Mouse (Mus musculus) hindbrain, embryonic 14.5 days (tissue): ENCODE measurements around the gene Cat. TPM values are rescaled to one million over a fixed set of nuclear protein-coding genes. Genes with fewer than 3 reads are reported as not detected.

Experiments
- ATAC-seq: fragments of 200-750 bp; cut with Nextera tagmentation; 2 replicates; pipeline ENCODE4 v1.8.0; 2017; ENCODE audit warnings: moderate number of reproducible peaks, mild to moderate bottlenecking, moderate TSS enrichment, moderate library complexity; ENCODE audit not compliant: low FRiP score
- DNase-seq: peaks from one replicate; pipeline ENCODE4 v3.0.0-alpha.2; 2015; ENCODE audit warnings: low spot score
- H3K27ac ChIP-seq: fragments of 300-500 bp; sonication (generic); 2 replicates; pipeline ENCODE4 v1.5.1; 2014; ENCODE audit warnings: mild to moderate bottlenecking, moderate library complexity
- H3K27me3 ChIP-seq: fragments of 300-500 bp; sonication (generic); 2 replicates; pipeline ENCODE4 v1.6.1; 2014; ENCODE audit warnings: mild to moderate bottlenecking, low read length, mixed read lengths; ENCODE audit not compliant: control insufficient read depth, insufficient read depth
- H3K36me3 ChIP-seq: fragments of 300-500 bp; sonication (generic); replicated peaks from 2 replicates; pipeline ENCODE4 v1.6.1; 2014; ENCODE audit not compliant: control insufficient read depth, insufficient read depth
- H3K4me1 ChIP-seq: fragments of 300-500 bp; sonication (generic); replicated peaks from 2 replicates; pipeline ENCODE4 v1.6.1; 2014; ENCODE audit warnings: antibody characterized with exemption, low read length, mixed read lengths; ENCODE audit not compliant: control insufficient read depth, insufficient read depth
- H3K4me2 ChIP-seq: fragments of 300-500 bp; sonication (generic); replicated peaks from 2 replicates; pipeline ENCODE4 v1.6.1; 2014; ENCODE audit warnings: mild to moderate bottlenecking, moderate library complexity
- H3K4me3 ChIP-seq: fragments of 300-500 bp; sonication (generic); replicated peaks from 2 replicates; pipeline ENCODE4 v1.5.1; 2014; ENCODE audit warnings: mild to moderate bottlenecking, low read length
- H3K9ac ChIP-seq: fragments of 300-500 bp; sonication (generic); 2 replicates; pipeline ENCODE4 v1.6.1; 2014
- H3K9me3 ChIP-seq: fragments of 300-500 bp; sonication (generic); 2 replicates; pipeline ENCODE4 v1.6.1; 2016; ENCODE audit warnings: low read length; ENCODE audit not compliant: control insufficient read depth
- WGBS: fragments of 180-500 bp; shearing (Covaris S2); extraction: QIAGEN DNeasy Blood & Tissue Kit; methylation state at CpG from one replicate; pipeline ENCODE4 v1.1.7; 2014; 5-methylcytosine and 5-hydroxymethylcytosine counted together
- polyA plus RNA-seq: library from polyadenylated mRNA; unstranded; fragments of >200 nt; fragmentation: Nextera tagmentation; extraction: Ambion mirVana; gene quantifications from 2 replicates; pipeline ENCODE4 v1.2.1, GENCODE M21; 2014

Cat gene
- polyA plus RNA-seq, 1 experiment from 2014 or later = 102 TPM

- ATAC-seq (no peak), DNase-seq (no peak)
- no peaks in the 10 kb centered on the region for H3K27me3 ChIP-seq
- H3K9ac ChIP-seq = no peak overlapping the region
- no peaks in the 10 kb centered on the region for H3K4me1 ChIP-seq
- no peak overlapping the region for H3K4me3 ChIP-seq
- H3K36me3 ChIP-seq = peaks cover 75% of the 10 kb centered on the region
- H3K27ac ChIP-seq = no peak overlapping the region
- 92% methylated on average over 5 of the region's 5 CpGs for WGBS
- no peaks in the 10 kb centered on the region for H3K9me3 ChIP-seq
- no peak overlapping the region for H3K4me2 ChIP-seq
Measured at GRCm38 (mm10) chr2:103462746-103463145, 22.2 kb downstream of the Cat start.

GRCm38 (mm10) chr2:103461743-103462142 lies 23.2 kb downstream of the Cat start:
- H3K9ac ChIP-seq = no peak overlapping the region
- H3K27ac ChIP-seq = peak overlapping the region; percentile 28; the same call in 1 of the 2 replicates
- H3K4me1 ChIP-seq = no peaks in the 10 kb centered on the region
- WGBS = 57% methylated on average over 9 of the region's 9 CpGs
- DNase-seq = no peak
- no peak overlapping the region for H3K4me3 ChIP-seq
- H3K27me3 ChIP-seq = no peaks in the 10 kb centered on the region
- no peak for ATAC-seq
- H3K36me3 ChIP-seq = peaks cover 65% of the 10 kb centered on the region
- H3K4me2 ChIP-seq = no peak overlapping the region
- no peaks in the 10 kb centered on the region for H3K9me3 ChIP-seq

GRCm38 (mm10) chr2:103461210-103461609 lies 23.8 kb downstream of the Cat start:
- DNase-seq (no peak), ATAC-seq (no peak)
- Histone ChIP-seq H3K4me1 (no peaks in the 10 kb centered on the region), H3K27me3 (no peaks in the 10 kb centered on the region), H3K4me3 (no peak overlapping the region), H3K27ac (peak overlapping the region; percentile 28), H3K9me3 (no peaks in the 10 kb centered on the region), H3K4me2 (no peak overlapping the region), H3K36me3 (peaks cover 64% of the 10 kb centered on the region), H3K9ac (0 out of 2 replicates have a peak overlapping the region, but pooled peaks have one; percentile 3)
- 82% methylated on average over 8 of the region's 8 CpGs for WGBS

- H3K9me3 ChIP-seq = no peaks in the 10 kb centered on the region
- H3K4me3 ChIP-seq = no peak overlapping the region
- H3K9ac ChIP-seq = no peak overlapping the region
- no peak overlapping the region for H3K4me2 ChIP-seq
- H3K4me1 ChIP-seq = no peaks in the 10 kb centered on the region
- DNase-seq = no peak
- peaks cover 67% of the 10 kb centered on the region for H3K36me3 ChIP-seq
- 96% methylated on average over 10 of the region's 10 CpGs for WGBS
- H3K27ac ChIP-seq = no peak overlapping the region
- ATAC-seq = no peak
- H3K27me3 ChIP-seq = no peaks in the 10 kb centered on the region
Measured at GRCm38 (mm10) chr2:103459069-103459468, 25.9 kb downstream of the Cat start.

- Histone ChIP-seq H3K27ac (no peak overlapping the region), H3K27me3 (no peaks in the 10 kb centered on the region), H3K4me3 (no peak overlapping the region), H3K9ac (no peak overlapping the region), H3K4me1 (no peaks in the 10 kb centered on the region), H3K4me2 (no peak overlapping the region), H3K9me3 (no peaks in the 10 kb centered on the region), H3K36me3 (peaks cover 73% of the 10 kb centered on the region)
- 89% methylated on average over 7 of the region's 7 CpGs for WGBS
- DNase-seq = no peak
- ATAC-seq = no peak
Measured at GRCm38 (mm10) chr2:103457628-103458027, 27.3 kb downstream of the Cat start.

- no peak overlapping the region for H3K27ac ChIP-seq
- no peak for DNase-seq
- no peaks in the 10 kb centered on the region for H3K4me1 ChIP-seq
- H3K36me3 ChIP-seq = peaks cover 70% of the 10 kb centered on the region
- H3K9ac ChIP-seq = no peak overlapping the region
- 91% methylated on average over 5 of the region's 5 CpGs for WGBS
- H3K4me3 ChIP-seq = no peak overlapping the region
- H3K4me2 ChIP-seq = no peak overlapping the region
- no peaks in the 10 kb centered on the region for H3K27me3 ChIP-seq
- ATAC-seq = peak; percentile 15; the same call in 1 of the 2 replicates
- H3K9me3 ChIP-seq = no peaks in the 10 kb centered on the region
Measured at GRCm38 (mm10) chr2:103457048-103457447, 27.9 kb downstream of the Cat start.

GRCm38 (mm10) chr2:103456646-103457045 lies 28.3 kb downstream of the Cat start:
- no peak overlapping the region for H3K9ac ChIP-seq
- H3K27me3 ChIP-seq = no peaks in the 10 kb centered on the region
- no peaks in the 10 kb centered on the region for H3K9me3 ChIP-seq
- H3K4me2 ChIP-seq = no peak overlapping the region
- H3K4me1 ChIP-seq = no peaks in the 10 kb centered on the region
- H3K4me3 ChIP-seq = no peak overlapping the region
- DNase-seq (peak; percentile 95), ATAC-seq (peak; percentile 80; the same call in 1 of the 2 replicates)
- H3K36me3 ChIP-seq = peaks cover 72% of the 10 kb centered on the region
- WGBS = 24% methylated on average over 10 of the region's 10 CpGs
- no peak overlapping the region for H3K27ac ChIP-seq

GRCm38 (mm10) chr2:103455748-103456147 lies 29.2 kb downstream of the Cat start:
- no peak for ATAC-seq
- peaks cover 73% of the 10 kb centered on the region for H3K36me3 ChIP-seq
- 98% methylated on average over 7 of the region's 7 CpGs for WGBS

GRCm38 (mm10) chr2:103452550-103452949 lies 32.4 kb downstream of the Cat start:
- Histone ChIP-seq H3K9me3 (no peaks in the 10 kb centered on the region), H3K9ac (no peak overlapping the region), H3K4me2 (no peak overlapping the region), H3K27ac (no peak overlapping the region), H3K4me1 (no peaks in the 10 kb centered on the region), H3K36me3 (peaks cover 46% of the 10 kb centered on the region), H3K27me3 (no peaks in the 10 kb centered on the region), H3K4me3 (no peak overlapping the region)
- ATAC-seq (no peak), DNase-seq (no peak)
- WGBS = 89% methylated on average over 5 of the region's 5 CpGs

More at GRCm38 (mm10) chr2:103455748-103456147, 29.2 kb downstream of the Cat start:
- H3K4me3 ChIP-seq = no peak overlapping the region
- H3K4me1 ChIP-seq = no peaks in the 10 kb centered on the region
- no peak overlapping the region for H3K9ac ChIP-seq
- no peak overlapping the region for H3K4me2 ChIP-seq
- no peak overlapping the region for H3K27ac ChIP-seq
- H3K27me3 ChIP-seq = no peaks in the 10 kb centered on the region
- H3K9me3 ChIP-seq = no peaks in the 10 kb centered on the region
- DNase-seq = no peak

GRCm38 (mm10) chr2:103450267-103450666 lies 34.7 kb downstream of the Cat start:
- peaks cover 32% of the 10 kb centered on the region for H3K36me3 ChIP-seq
- no peak overlapping the region for H3K4me3 ChIP-seq
- H3K27me3 ChIP-seq = no peaks in the 10 kb centered on the region
- H3K4me1 ChIP-seq = no peaks in the 10 kb centered on the region
- ATAC-seq = no peak
- H3K27ac ChIP-seq = no peak overlapping the region
- H3K4me2 ChIP-seq = no peak overlapping the region
- no peaks in the 10 kb centered on the region for H3K9me3 ChIP-seq
- WGBS = 89% methylated on average over 8 of the region's 8 CpGs
- no peak overlapping the region for H3K9ac ChIP-seq
- no peak for DNase-seq
